Mouse (Mus musculus) ES-Bruce4 (cell line): ENCODE measurements around the gene Pgrmc1.

ENCODE experiments used
- CTCF ChIP-seq: IDR thresholded peaks from one replicate; pipeline ENCODE4 v1.8.1; 2011; ENCODE audit warnings: low read depth, low read length
- POLR2A ChIP-seq: IDR thresholded peaks from one replicate; pipeline ENCODE4 v1.8.1; 2011; ENCODE audit warnings: low read length; ENCODE audit not compliant: insufficient read depth

- TF ChIP-seq POLR2A = no peak
- TF ChIP-seq CTCF = no peak
Measured at GRCm38 (mm10) chrX:36595247-36595646, 2.8 kb upstream of the Pgrmc1 start.
